ENCODE assay signal across 20 mouse cellular contexts in the genomic region with DNA sequence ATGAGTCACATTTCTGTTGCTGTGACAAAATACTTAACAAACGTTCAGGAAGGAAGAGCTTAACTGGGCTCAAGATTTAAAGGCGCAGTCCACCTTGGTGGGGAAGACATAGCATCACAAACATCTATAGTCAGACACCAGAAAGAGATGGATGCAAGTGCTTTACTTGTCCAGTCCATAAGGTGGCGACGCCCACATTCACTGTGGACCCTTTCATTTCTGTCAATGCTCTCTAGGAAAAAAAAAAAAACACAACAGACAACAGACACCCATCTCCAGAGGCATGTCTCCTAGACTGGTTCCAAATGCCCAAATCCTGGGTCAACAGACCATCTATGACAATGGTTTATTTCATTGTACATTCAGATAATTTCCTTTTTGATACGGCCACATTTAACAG. TPM values are rescaled to one million over a fixed set of nuclear protein-coding genes. Genes with fewer than 3 reads are reported as not detected.
"Had no signal": no experiment of that assay in that cellular context is flagged by ENCODE, and none has a peak within 500 bp of the region (broad histone marks: within the 10 kb centered on the region; RNA-seq: fewer than 3 reads in every experiment).

No protein-coding gene starts in this region.

- H3K27ac ChIP-seq: lung, embryonic 15.5 days; macrophage; midbrain, embryonic 12.5 days; neural tube, embryonic 12.5 days; stomach, embryonic 15.5 days; stomach, postnatal 0 days had no signal

- H3K9ac ChIP-seq: lung, embryonic 15.5 days; midbrain, embryonic 12.5 days; neural tube, embryonic 12.5 days; stomach, embryonic 15.5 days had no signal

- DNase-seq: lung, adult 2 months; lung, postnatal 14 days; lung, postnatal 36 days; midbrain, embryonic 14.5 days; right cerebral cortex, postnatal 14 days; thymus, adult 2 months; thymus, postnatal 25 days; thymus, postnatal 4 days had no signal

- H3K4me3 ChIP-seq: lung, embryonic 15.5 days; megakaryocyte, embryonic 14.5 days; midbrain, embryonic 12.5 days; neural tube, embryonic 12.5 days; stomach, embryonic 15.5 days had no signal

- H3K27me3 ChIP-seq: lung, embryonic 15.5 days; midbrain, embryonic 12.5 days; neural tube, embryonic 12.5 days; stomach, embryonic 15.5 days had no signal

- H3K36me3 ChIP-seq: lung, embryonic 15.5 days; midbrain, embryonic 12.5 days; neural tube, embryonic 12.5 days; stomach, embryonic 15.5 days had no signal

- H3K4me1 ChIP-seq: midbrain, embryonic 12.5 days; neural tube, embryonic 12.5 days; stomach, embryonic 15.5 days had no signal

- H3K4me2 ChIP-seq: lung, embryonic 15.5 days; midbrain, embryonic 12.5 days; neural tube, embryonic 12.5 days; stomach, embryonic 15.5 days had no signal

- ATAC-seq: lung, postnatal 0 days; midbrain, embryonic 16.5 days had no signal

- H3K9me3 ChIP-seq: lung, embryonic 15.5 days; megakaryocyte, embryonic 14.5 days; midbrain, embryonic 12.5 days; neural tube, embryonic 12.5 days; stomach, embryonic 15.5 days had no signal

RNA-seq across cellular contexts. Expression of gene Cdh5, which starts 23.1 kb away (rescaled TPM):
- total RNA-seq: megakaryocyte progenitor cell, adult 5-6 weeks; monocyte, adult 5-6 weeks; neutrophil, adult 5-6 weeks had no signal

RNA-seq across cellular contexts. Expression of gene Bean1, which starts 45.7 kb away (rescaled TPM):
- total RNA-seq: megakaryocyte progenitor cell, adult 5-6 weeks; monocyte, adult 5-6 weeks had no signal
- polyA plus RNA-seq: macrophage had no signal
